Mouse (Mus musculus) thymus, postnatal 14 days (tissue): ENCODE measurements at regions not wholly inside any gene's neighbourhood (a gene's known extent, or its start where the extent isn't known, plus 50 kb on each side); places are given as distances from the start of the nearest gene placed in this dataset.

Experiments used
- DNase-seq: peaks from one replicate; pipeline ENCODE4 v3.0.0; 2021

DNA sequence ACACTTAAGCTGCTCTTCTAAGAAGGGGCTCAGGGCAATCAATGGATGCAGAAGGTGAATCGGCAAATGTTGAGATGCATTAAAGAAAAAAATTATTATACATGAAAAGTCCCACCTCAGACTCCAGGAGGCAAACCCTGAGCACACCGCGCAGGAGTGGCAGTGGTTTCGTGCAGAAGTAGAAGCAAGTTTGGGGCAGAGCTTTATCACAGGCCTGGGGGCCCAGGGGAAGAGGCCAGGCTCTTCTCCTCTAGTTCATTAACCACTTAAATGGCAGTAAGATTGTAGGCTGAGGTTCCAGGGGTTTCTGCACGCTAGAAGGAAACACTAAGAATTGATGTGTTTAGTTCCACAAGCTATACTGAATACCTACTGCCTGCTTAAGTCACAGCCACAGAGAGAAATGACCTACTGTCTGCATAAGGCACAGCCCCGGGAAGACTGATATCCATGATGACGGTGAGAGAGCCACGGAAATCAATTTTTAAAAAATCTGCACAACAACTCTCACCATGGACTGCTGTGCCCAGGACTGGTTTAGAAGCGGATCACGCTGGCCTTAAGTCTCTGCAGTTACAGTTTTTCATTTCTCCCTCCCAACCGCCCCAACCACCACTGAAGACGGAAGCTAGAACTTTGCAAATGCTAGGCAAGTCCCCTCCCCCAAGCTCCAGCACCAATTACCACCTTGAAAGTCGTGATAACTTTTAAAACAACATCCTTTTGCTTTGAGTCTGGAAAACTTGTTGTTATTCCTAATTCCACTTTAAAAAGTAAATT, 132.2 kb upstream of the Lef1 start:
- DNase-seq, result peak; percentile 76

DNA sequence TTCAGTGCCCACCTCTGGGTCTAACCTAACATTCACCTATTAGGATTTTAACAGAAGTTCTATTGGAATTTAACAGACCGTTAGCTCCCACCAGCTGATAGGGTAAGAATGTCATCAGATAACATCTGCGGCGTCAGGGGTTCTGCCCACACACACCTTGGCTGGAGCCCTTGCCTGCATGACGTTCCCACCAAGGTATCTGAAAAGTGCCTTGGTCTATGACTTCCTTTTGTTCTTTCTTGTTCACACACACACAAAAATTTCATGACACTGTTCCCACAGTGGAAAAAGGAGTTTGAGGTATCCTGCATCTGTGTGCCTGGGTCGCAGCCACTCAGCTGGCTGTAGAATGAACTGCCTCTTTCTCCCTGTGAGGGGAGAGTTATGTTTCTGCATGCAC, 134.1 kb upstream of the Lef1 start:
- peak; percentile 55 for DNase-seq

DNA sequence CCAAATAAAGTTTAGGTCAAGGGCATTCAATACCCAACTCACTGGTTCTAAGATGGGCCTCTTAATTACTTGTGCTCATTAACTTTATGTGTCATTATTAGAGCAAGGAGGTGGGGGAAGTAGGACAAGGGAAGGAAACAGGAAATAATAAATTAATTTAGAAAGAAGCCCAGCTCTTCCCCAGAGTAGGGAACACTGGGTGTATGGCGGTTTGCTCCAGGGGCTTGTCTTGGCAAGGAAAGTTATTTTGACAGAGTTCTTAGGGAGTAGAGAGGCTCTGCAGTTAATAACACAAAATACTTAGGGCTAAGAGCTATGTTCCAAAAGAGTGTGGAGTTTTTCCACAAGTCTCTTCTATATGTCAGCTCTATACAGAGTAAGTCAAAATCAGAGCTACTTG, 135.0 kb upstream of the Lef1 start:
- DNase-seq, result no peak

DNA sequence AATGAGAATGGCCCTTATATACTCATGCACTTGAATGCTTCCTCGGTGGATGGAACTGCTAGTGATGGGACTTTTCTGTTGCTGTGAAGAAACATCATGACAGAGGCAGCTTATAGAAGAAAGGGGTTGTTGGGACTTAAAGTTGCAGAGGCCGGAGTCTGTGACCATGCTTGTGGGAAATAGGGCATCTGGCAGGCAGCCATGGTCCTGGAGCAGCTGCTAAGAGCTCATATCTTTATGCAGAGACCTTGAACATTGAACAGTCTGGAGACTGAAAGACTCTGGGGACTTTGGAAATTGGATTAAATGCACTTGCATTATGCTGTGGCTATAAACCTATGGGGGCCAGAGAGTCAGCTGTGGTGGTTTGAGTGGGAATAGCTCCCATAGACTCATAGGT, 138.1 kb upstream of the Lef1 start:
- no peak for DNase-seq

DNA sequence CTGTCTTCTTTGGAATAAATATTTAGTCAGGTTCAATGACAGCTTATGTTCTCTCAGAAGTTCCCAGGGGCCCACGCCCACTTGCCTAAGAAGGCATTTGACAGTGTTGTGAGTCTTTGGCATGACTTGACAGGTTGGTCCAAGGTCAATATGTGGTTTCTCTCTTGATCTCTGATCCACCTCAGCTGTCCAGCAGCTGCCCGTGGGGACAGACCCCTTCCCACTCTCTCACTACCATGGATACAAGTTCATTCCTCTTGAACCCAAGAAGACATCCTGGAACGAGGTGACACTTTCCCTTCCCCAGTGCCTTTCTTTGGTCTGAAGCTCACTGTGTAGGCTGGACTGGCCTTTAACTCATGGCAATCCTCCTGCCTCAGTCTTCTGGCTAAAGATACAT, 145.0 kb upstream of the Lef1 start:
- no peak for DNase-seq

DNA sequence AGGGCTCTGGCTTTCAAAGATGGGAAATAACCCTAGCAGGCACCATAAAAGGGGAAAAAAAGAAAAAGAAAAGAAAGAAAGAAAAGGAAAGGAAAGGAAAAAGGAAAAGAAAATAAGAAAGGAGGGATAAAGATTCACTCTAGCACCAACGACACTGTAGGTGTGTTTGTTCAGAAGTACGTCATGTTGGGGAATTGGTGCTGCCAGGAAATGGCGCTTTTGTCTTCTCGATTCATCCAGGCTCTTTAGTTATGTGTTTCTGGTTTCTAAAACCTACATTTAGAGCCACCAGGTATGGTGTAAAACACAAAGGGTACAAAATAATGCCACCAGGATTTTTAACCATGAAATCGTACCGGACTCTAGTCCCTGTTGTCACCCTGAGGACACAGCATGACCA, 146.2 kb upstream of the Lef1 start:
- DNase-seq, result no peak

DNA sequence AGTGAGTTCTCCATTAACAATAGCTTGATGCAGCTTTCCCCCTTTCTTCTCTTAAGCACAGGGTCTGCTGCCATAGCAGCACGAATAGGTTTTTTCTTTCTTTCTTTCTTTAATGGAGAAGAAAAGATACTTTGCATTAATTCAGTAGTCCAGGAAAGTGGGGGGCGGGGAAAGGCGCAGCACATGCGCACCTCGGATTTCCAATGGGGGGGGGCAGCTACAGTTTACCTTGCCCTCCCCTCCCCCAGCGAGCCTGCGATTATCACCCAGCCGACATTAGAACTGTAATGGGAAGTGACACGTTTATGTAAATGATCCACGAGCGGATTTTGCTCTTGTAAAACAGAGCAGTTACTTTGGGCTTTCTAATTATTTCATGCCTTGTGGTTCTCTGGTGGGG, 146.6 kb upstream of the Lef1 start:
- DNase-seq, result peak; percentile 47

DNA sequence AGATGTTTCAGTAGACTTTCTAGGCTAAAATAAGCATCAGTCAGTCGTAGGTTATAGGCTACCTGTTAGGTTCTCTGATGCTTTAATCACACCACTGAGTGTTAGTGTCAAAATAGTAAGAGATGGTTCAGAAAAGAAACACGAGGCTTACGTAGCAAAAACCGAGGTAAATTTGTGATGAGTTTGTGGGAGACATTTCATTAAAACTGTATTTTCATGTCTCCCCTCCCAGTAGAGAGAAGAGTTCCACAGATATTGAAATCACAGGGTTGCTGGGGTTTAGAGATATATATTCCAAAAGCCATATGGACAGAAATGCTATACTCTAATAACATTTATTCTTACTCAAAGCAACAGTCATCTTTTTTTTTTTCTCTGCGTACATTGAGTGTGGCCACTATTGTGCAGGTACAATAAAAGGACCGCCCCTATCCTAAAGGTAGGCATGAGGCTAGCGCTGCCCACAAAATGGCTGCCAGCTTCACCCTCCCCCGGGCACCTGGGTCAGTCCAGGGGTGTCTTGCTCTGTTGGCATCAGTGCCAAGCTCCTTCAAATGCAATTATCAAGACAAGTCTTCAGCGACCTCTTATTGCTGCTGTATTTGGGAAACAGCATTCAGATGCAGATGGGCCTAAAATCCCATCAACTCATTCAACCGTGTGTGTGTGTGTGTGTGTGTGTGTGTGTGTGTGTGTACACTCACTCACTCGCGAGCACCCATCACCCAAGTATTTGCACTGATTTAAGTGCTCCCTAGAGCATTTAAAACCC, 147.4 kb upstream of the Lef1 start:
- no peak for DNase-seq

DNA sequence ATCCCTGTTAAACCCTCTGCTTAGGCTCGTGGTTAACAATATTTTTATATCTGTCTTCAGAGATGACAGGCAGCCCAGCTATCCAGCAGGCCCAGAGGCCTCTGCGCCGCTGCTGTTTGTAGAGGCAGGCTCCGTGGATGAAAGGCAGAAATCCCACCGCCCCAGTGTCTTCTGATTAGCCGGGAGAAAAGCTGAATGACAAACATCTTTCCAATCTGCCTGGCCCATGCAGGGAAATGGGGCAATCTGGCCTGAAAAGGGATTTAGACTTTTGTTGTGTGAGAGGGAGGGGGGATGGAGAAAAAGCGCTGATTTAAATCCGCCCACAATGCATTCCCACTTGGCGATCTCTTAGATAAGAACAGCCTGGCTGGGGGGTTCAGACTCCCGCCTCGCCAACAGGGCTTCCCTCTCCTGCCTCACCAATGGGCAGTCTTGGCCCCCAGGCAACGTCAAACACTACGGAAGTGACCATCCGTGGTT, 148.1 kb upstream of the Lef1 start:
- DNase-seq, result no peak

DNA sequence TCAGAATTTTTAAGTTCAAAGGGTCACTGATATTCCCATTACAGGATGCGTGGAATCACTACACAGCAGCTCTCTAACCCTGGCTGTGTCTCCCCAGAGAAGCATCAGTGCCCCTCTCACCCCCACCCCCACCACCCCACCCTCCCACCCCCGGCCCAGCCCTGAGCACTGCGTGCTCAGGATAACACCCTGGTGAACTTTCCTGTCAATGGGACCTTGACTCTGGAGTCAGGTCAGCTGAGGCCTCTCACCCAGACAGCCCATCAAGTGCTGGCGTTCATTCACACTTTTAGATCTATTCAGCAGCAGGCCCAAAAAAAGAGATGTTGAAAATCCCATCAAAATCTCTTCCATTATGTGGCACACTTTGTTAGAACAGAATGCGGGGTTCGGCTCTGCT, 148.6 kb upstream of the Lef1 start:
- DNase-seq, result no peak

DNA sequence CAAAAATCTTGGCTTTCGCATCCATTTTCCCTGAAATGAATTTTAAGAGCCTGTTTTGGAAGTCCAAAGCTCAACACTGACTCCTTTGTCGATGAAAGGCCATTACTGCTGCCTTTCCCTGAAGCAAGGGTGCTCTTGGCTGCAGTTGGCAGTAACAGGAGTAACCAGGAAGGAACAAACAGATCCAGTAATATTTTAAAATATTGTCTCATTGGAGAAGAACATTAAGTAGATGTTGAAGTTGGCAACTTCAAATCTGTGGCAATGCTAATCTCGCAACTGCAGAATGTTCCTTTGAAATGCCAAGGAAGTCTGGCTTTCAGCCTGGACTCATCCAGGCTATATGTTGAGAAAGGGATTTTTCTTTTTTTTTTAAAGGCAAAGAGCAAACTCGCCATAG, 154.3 kb upstream of the Lef1 start:
- no peak for DNase-seq

DNA sequence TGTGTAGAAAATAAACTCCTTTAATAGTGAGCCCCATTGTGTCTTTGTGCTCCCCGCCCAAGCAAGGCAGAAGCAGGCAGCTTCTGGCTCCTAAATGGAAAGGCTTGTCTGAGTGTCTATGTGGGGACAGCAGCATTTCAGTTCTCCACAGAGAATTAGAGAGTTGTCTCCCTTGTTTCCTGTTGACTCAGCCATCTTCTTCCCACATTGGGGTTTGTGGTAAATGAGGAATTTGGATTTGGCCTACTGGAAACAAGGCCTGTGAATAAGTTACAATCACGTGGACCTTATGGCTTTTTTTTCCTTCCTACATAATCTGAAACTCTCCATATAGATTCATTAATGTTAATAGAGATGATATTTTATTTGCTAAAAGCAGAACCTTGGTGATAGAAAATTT, 158.9 kb upstream of the Lef1 start:
- DNase-seq, result no peak

DNA sequence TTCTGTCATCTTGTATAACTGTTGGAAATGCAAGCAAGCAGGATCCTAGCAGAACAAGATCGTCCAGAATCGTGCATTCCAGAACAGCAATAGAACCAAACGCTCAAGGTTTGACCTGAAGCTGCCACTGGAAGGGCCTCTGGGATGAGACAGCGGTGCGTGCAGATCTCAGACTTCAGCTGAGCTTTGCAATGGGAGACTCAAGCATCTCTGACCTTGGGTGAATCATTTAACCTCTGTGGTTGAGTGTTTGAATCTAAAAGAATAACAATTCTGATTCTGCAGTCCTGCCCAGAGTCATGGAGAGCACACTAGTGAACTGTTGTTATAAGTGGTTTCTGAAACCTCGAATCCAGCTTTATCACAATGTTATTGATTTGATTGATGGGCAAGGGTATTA, 159.4 kb upstream of the Lef1 start:
- no peak for DNase-seq

DNA sequence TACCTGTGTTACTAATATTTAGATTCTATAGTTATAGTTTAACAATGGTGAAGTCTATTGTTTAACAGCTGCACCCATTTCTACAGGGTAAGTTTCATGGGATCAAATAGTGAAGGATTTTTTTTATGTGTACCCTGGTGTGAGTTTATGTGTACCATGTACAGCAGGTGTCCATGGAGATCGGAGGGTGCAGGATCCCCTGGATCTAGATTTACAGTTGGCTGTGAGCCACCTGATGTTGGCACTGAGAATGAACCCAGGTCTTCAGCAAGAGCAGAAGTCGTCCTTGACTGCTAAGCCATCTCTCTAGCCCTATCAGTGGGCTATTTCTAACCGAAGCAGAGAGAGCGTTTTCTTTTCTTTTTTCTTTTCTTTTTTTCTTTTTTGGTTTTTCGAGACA, 162.4 kb upstream of the Lef1 start:
- peak; percentile 48 for DNase-seq

DNA sequence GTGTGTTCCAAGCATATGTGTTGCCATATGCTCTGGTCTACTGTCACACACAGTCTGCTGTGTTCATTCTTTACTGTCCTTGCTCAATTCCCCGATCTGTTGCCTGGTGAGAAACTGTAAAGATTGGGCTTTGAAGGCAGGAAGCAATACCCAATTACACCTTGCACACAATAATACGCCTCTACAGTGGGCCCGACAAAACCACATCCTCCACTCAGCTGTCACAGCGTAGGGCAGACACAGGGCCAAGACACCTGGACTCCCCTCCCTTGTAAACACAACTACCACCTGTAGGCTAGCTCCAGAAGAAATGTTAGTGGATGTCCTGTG, 163.0 kb upstream of the Lef1 start:
- DNase-seq, result peak; percentile 87

DNA sequence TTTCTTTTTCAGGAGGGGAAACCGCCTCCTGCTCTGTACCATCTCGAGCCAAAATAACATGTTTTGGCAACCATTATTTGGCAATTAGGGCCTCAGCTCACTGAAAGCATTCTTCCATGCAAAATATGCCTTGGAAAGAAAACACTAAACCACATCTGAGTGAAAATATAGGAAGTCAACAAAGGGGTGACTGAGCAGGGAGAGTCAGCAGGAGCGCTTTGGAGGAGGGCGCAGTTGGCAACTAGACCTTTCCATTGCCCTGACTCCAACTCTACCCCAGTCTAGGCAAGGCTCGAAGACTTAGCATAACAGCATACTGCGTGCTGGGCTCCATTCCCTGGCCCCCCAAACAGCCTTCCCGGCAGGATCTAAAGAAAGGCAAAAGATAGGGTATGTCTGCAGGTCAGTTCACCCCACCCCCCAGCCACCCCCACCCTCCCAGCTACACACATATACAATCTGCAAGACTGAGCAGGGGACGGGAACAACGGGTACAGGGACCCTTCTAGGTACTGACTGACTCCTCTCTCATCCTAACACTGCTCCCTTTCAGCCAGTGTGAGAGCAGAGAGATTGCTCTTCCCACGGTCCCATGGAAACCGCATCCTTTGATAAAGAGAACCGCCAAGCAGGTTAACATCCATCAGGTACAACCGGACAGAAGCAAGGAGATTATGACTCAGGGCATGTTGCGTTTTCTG, 163.5 kb upstream of the Lef1 start:
- DNase-seq, result peak; percentile 57

DNA sequence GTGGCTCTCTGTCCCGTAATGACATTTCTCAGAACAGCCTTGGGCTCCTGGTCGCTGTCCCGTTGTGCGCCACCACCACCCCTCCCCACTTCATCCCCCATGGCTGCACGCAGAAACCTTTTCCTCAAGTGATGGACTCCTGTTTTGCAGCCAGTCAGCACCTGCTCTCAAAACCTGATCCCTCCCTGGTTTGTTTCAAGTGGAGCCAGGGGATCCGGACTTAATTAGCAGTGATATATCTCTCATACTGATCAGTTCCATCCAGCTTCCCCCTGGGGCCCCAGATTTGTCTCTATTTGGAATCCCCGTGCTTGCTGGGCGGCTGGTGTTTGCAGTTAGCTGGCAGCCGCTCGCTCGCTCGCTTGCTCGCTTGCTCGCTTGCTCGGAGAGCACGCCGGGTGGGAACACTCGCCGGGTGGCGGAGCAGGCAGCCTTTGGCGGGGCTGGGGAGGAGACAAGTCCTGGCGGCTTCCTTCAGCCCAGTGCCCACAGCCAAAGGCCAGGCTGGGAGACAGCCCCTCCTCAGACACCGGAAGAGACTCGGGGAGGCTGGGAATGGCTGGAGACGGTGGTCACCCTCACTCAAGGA, 164.3 kb upstream of the Lef1 start:
- peak; percentile 78 for DNase-seq

DNA sequence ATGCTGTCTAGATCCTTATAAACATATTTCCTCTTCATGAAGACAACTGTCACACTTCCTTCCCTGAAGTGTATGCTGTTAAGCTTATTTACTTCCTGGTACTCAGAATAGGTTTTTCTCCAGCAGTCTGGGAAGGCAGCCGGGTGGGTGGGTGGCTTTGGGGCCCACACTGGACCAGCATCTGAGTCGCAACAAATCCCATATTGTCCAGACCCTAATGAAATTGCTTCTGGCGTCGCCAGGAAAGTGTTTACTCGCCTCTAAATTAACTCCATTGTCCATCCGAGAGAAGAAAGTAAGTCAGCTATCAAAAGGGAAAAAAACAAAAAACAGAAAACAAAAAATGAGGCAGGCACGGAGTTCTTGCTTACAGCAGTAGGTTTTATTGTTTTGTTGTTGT, 164.9 kb upstream of the Lef1 start:
- DNase-seq, result peak; percentile 65

DNA sequence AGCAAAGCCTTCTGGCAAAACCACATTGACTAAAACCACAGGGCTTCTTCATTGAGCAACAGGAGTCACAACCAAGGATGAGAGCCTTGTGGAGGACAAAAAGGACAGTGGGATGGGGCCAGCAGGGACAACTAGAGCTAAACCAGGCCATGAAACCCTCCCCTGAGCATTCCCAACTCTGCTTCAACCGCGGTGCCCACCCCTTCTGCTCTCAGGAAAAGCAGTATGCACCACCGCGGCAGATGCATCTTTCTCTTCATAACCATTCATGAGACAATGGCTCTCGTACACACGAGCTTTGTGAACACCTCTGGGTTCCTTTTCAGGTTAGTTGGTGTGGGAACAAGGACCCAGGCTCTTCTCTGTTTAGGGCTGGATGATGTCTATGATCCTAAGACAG, 166.0 kb upstream of the Lef1 start:
- peak; percentile 45 for DNase-seq

DNA sequence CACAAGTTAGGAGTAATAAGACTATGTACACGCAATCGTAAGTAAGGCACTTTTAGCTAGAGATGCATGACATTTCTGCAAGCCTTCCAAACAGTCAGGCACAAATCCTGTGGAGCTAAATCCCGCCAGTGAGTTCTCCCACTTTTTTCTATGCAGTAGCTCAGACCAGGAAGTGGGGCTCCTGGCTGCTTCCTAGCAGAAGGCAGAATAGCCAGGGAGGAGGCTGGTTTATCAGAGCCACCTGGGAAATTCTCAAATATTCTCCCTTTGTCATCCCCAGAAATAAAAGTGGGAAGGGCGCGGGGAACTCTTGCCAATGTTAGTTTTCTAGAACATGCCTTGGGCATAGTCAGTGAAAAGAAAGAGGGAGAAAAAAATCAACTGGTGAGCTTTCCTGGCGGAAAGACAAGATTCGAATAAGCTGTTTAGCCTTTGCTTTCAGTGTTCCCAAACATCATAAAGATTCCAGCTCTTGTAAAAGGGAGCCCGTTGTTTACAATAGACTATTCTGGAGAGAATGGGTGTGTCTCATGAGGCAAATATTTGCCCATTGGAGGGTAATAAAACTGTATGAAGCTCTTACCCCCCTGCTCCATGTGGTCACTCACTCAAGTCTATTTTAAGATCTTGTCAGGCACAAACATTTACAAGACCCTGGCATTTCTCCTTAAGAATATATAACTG, 167.2 kb upstream of the Lef1 start:
- no peak for DNase-seq

DNA sequence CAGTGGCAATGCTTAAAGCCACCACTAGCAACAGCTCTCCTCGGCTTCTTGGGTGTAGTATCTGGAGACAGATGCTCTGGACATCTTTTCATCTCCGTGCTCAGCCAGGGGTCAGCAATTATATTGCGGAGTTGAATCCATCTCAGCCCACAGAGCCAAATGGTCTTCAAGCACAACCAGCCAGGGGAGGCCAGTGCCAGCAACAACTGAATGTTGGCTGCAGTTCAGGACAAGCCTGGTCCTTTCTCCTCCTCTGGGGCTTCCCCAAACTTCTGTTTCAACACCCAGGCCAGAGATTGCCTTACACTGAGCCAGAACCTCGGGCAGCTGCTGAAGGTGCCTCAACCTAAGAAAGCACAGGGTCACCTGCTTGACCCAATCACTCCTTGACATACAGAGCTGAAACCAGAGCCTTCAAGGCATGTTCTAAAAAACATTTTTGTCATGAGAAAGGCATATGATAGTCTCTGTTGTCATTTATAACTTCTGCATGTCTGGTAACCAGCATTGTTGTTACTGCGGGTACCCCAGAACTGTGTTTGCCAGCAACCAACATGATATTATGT, 169.9 kb upstream of the Lef1 start:
- DNase-seq, result no peak

DNA sequence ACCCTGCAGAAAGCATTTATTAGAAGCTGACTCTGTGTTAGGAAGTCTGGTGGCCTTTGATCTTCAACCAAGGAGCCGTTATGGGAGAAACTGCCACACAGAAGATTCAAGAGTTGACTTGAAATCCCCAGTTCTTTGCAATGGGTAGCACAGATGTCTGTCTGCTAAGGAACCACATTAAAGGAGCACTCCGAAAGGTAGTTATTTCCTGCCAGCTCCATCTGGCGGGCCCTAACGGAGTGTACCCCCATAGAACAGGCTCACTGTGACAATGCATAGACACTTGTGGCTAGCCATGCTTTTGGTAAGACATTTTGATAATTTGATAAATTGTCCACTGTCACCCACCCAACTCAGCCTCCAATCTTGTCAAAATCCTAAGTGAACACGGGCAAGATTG, 173.3 kb upstream of the Lef1 start:
- DNase-seq, result peak; percentile 86

DNA sequence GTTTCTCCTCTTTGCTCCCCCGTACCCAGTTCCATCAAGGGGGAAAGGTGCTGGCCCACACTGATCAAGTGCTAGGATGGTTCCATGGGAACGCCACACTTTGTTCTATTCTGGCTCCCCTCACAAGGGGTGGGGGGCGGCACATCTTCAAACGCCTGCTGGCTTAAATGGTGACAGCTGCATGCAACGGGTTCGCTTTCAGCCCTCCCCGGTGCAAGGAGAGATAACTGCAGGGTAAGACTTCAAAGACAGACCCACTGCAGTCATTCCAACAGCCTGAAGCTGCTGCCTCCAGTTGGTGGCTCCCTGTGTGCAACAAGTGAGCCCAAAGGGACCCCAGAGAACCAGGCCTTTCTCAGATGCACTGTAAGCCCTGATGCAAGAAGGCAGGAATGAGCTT, 173.9 kb upstream of the Lef1 start:
- DNase-seq, result peak; percentile 87
